Mouse (Mus musculus) kidney, adult 9 months (tissue): ENCODE data around the gene Ceacam16.

Source experiments
- DNase-seq: peaks from one replicate; pipeline ENCODE4 v3.0.0; 2022

Gene Ceacam16

GRCm38 (mm10) chr7:19861199-19861598 lies at the start of gene Ceacam16:
Gene Ceacam16, minus strand, starts transcription at chr7:19861299.
- DNase-seq = no peak

GRCm38 (mm10) chr7:19910421-19911291 lies 49.6 kb upstream of the Ceacam16 start:
- peak; percentile 86 for DNase-seq

GRCm38 (mm10) chr7:19889881-19890280 lies 28.8 kb upstream of the Ceacam16 start:
- DNase-seq = peak; percentile 70

- no peak for DNase-seq
These were observed 26.8 kb upstream of the Ceacam16 start, which contains the start of gene Ceacam19 for GRCm38 (mm10) chr7:19887849-19888248. Gene Ceacam19, minus strand, starts transcription at chr7:19887965.

GRCm38 (mm10) chr7:19880754-19881153 lies 19.7 kb upstream of the Ceacam16 start:
- DNase-seq = no peak

GRCm38 (mm10) chr7:19876781-19877425 lies 15.8 kb upstream of the Ceacam16 start:
- no peak for DNase-seq

- DNase-seq = peak; percentile 74
These were observed 15.0 kb upstream of the Ceacam16 start for GRCm38 (mm10) chr7:19875948-19876682.

GRCm38 (mm10) chr7:19871943-19872601 lies 11.0 kb upstream of the Ceacam16 start:
- DNase-seq = peak; percentile 60

- DNase-seq = peak; percentile 59
These were observed 10.1 kb upstream of the Ceacam16 start for GRCm38 (mm10) chr7:19871137-19871621.

GRCm38 (mm10) chr7:19867751-19868399 lies 6.8 kb upstream of the Ceacam16 start:
- DNase-seq = no peak

- peak; percentile 84 for DNase-seq
These were observed 5.4 kb upstream of the Ceacam16 start for GRCm38 (mm10) chr7:19866490-19866889.

- DNase-seq = no peak
These were observed 4.3 kb upstream of the Ceacam16 start for GRCm38 (mm10) chr7:19865246-19866036.

- no peak for DNase-seq
These were observed 3.1 kb upstream of the Ceacam16 start for GRCm38 (mm10) chr7:19864241-19864640.

GRCm38 (mm10) chr7:19859740-19860139 lies 1.4 kb downstream of the Ceacam16 start:
- no peak for DNase-seq

GRCm38 (mm10) chr7:19856283-19856682 lies 4.8 kb downstream of the Ceacam16 start:
- no peak for DNase-seq

GRCm38 (mm10) chr7:19855663-19856062 lies 5.4 kb downstream of the Ceacam16 start:
- no peak for DNase-seq

- no peak for DNase-seq
These were observed 7.6 kb downstream of the Ceacam16 start for GRCm38 (mm10) chr7:19853526-19853925.

GRCm38 (mm10) chr7:19851858-19852570 lies 9.1 kb downstream of the Ceacam16 start, which contains the start of gene Gm19345:
Gene Gm19345, plus strand, starts transcription at chr7:19852003.
- DNase-seq = no peak

- no peak for DNase-seq
These were observed 16.5 kb downstream of the Ceacam16 start for GRCm38 (mm10) chr7:19844521-19845171.

GRCm38 (mm10) chr7:19843561-19843960 lies 17.5 kb downstream of the Ceacam16 start:
- DNase-seq = peak; percentile 88
